Mouse (Mus musculus) left cerebral cortex, postnatal 36 days (tissue): ENCODE measurements around the gene Nudt3. TPM values are rescaled to one million over a fixed set of nuclear protein-coding genes. Genes with fewer than 3 reads are reported as not detected.
"Not testable (repeated sequence)": the region's sequence is repeated elsewhere in the genome, so short reads cannot be mapped to it uniquely, and the experiment has no call there.

ENCODE experiments used
- DNase-seq, 2 experiments: peaks; one replicate each; pipeline ENCODE4 v3.0.0; 2021 to 2022; ENCODE audit warnings: low spot score in 2 of 2, mixed read lengths in 1 of 2
- intact Hi-C: fragments of 180-260 bp; cut with DNase I; formaldehyde crosslinking; loops from one replicate; pipeline ENCODE4 v1.15.1; 2025
- total RNA-seq, 2 experiments: library from RNA; stranded (reverse); gene quantifications; 2 replicates each; pipeline ENCODE4 v1.2.3; 2021

Nudt3 gene
- 100 to 1,000 TPM; 511 to 604 TPM for total RNA-seq

GRCm38 (mm10) chr17:27623360-27624326 is at the start of gene Nudt3:
TSS of gene Nudt3 (minus strand) at chr17:27623495.
- intact Hi-C loops: loop anchor here (2.0 kb wide), 1 partner anchor 59 kb away; the partner anchor contains the start of gene AI413582

GRCm38 (mm10) chr17:27671720-27672119 is 48.4 kb upstream of the Nudt3 start:
- no peak for DNase-seq
- intact Hi-C loops: no loop called here

More at GRCm38 (mm10) chr17:27623360-27624326, at the start of gene Nudt3:
- DNase-seq: peak; percentile 90 to 94

GRCm38 (mm10) chr17:27658767-27659166 is 35.5 kb upstream of the Nudt3 start:
- no peak for DNase-seq
- intact Hi-C loops: loop anchor here (5.0 kb wide), 2 partner anchors 44 to 109 kb away; no protein-coding TSS in a partner anchor

- peak in 1 of 2 experiments; percentile 38 for DNase-seq
- intact Hi-C loops: loop anchor here (2.0 to 5.0 kb wide), 4 partner anchors 18 to 110 kb away; no protein-coding TSS in a partner anchor
Measured at GRCm38 (mm10) chr17:27657123-27657522, 33.8 kb upstream of the Nudt3 start.

- no peak for DNase-seq
- intact Hi-C loops: loop anchor here (1.0 to 5.0 kb wide), 5 partner anchors 17 to 111 kb away; no protein-coding TSS in a partner anchor
Measured at GRCm38 (mm10) chr17:27656414-27656813, 33.1 kb upstream of the Nudt3 start.

GRCm38 (mm10) chr17:27656011-27656399 is 32.7 kb upstream of the Nudt3 start:
- intact Hi-C loops: loop anchor here (1.0 to 5.0 kb wide), 5 partner anchors 17 to 111 kb away; no protein-coding TSS in a partner anchor
- peak; percentile 80 to 83 for DNase-seq

- peak; percentile 82 to 88 for DNase-seq
- intact Hi-C loops: loop anchor here (1.0 to 5.0 kb wide), 5 partner anchors 16 to 112 kb away; no protein-coding TSS in a partner anchor
Measured at GRCm38 (mm10) chr17:27655089-27656010, 32.1 kb upstream of the Nudt3 start, which contains the start of gene Pacsin1. TSS of gene Pacsin1 (plus strand) at chr17:27655509.

GRCm38 (mm10) chr17:27653253-27653959 is 30.1 kb upstream of the Nudt3 start:
- intact Hi-C loops: no loop called here
- DNase-seq: no peak

GRCm38 (mm10) chr17:27652046-27652790 is 28.9 kb upstream of the Nudt3 start:
- no peak for DNase-seq
- intact Hi-C loops: no loop called here

GRCm38 (mm10) chr17:27650586-27650985 is 27.3 kb upstream of the Nudt3 start:
- no peak for DNase-seq
- intact Hi-C loops: no loop called here

GRCm38 (mm10) chr17:27650160-27650559 is 26.9 kb upstream of the Nudt3 start:
- DNase-seq: peak in 1 of 2 experiments; percentile 46
- intact Hi-C loops: no loop called here

GRCm38 (mm10) chr17:27645807-27646206 is 22.5 kb upstream of the Nudt3 start:
- intact Hi-C loops: no loop called here

GRCm38 (mm10) chr17:27644572-27644971 is 21.3 kb upstream of the Nudt3 start:
- intact Hi-C loops: no loop called here
- DNase-seq: no peak

More at GRCm38 (mm10) chr17:27645807-27646206, 22.5 kb upstream of the Nudt3 start:
- no peak for DNase-seq

- intact Hi-C loops: no loop called here
- no peak for DNase-seq
Measured at GRCm38 (mm10) chr17:27643756-27644155, 20.5 kb upstream of the Nudt3 start.

- DNase-seq: peak in 1 of 2 experiments; percentile 30
- intact Hi-C loops: no loop called here
Measured at GRCm38 (mm10) chr17:27643101-27643500, 19.8 kb upstream of the Nudt3 start.

GRCm38 (mm10) chr17:27642491-27643062 is 19.3 kb upstream of the Nudt3 start:
- DNase-seq: peak; percentile 85 to 89
- intact Hi-C loops: no loop called here

GRCm38 (mm10) chr17:27639851-27640250 is 16.6 kb upstream of the Nudt3 start:
- intact Hi-C loops: loop anchor here (1.0 to 5.0 kb wide), 3 partner anchors 16 to 182 kb away; partner anchors contain the start of gene D17Wsu92e

More at GRCm38 (mm10) chr17:27639851-27640250, 16.6 kb upstream of the Nudt3 start:
- not testable (repeated sequence) for DNase-seq
